Comparison of ENCODE assay signal across 12 mouse cellular contexts in the genomic region with DNA sequence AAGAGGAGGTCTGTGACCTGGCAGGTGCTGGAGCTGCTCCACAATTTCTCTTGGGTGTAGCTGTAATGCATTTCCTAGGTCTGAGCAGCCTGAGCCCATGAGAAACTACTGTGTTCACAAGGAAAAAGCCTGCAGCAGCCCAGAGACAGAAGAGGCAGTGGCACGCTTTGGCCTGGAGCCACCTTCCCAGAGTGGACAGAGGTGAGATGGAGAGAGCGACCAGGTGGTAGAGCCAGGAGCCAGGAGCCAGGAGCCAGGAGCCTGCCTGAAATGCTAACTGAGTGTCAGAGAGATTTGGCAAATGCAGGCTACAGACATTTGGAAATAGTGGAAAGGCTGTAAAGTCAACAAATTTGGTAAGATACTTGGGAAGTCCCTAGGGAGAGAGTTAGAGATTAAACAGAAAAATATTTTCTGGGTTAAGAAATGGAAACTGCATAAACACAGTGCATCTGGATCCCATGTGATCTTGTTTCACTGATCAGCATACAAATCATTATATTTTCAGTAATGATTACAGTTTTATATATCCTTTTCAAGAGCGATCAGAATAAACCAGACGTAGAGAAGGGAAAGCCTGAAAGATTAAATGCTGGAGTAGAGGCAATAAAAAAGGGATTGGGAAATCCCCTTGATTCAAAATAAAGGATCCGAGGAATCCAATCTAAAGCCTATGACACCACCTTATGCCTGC.
A peak's percentile ranks its signal among the peaks of the same experiment; 100 is the strongest.
DNase-seq lines count a peak whose midpoint lies in the region; ATAC-seq and TF ChIP-seq lines count a peak whose summit lies in the region.
"Had no signal": no experiment of that assay in that cellular context is flagged by ENCODE, and none has a peak within 500 bp of the region (broad histone marks: within the 10 kb centered on the region; RNA-seq: fewer than 3 reads in every experiment).

No protein-coding gene starts in this region.

- no peak overlapping the region for H3K4me2 ChIP-seq in hindbrain, postnatal 0 days (ENCODE audit: low read depth, low read length)
- no peak overlapping the region for H3K4me2 ChIP-seq in hindbrain, embryonic 14.5 days (replicated peaks)
- H3K4me2 ChIP-seq in forebrain, embryonic 12.5 days = no peak overlapping the region
- H3K4me2 ChIP-seq: intestine, embryonic 15.5 days; liver, embryonic 12.5 days; midbrain, embryonic 12.5 days had no signal

- WGBS in hindbrain, postnatal 0 days = 78% methylated on average over 5 of the region's 5 CpGs
- 81% methylated on average over 5 of the region's 5 CpGs for WGBS in hindbrain, embryonic 14.5 days
- 86% methylated on average over 5 of the region's 5 CpGs for WGBS in forebrain, embryonic 12.5 days

- no peaks in the 10 kb centered on the region for H3K4me1 ChIP-seq in hindbrain, postnatal 0 days (ENCODE audit: insufficient read depth, low read length)
- no peaks in the 10 kb centered on the region for H3K4me1 ChIP-seq in hindbrain, embryonic 14.5 days (replicated peaks; ENCODE audit: control insufficient read depth, insufficient read depth, low read length)
- H3K4me1 ChIP-seq in forebrain, embryonic 12.5 days = no peaks in the 10 kb centered on the region
- H3K4me1 ChIP-seq: intestine, embryonic 15.5 days; liver, embryonic 12.5 days; midbrain, embryonic 12.5 days had no signal

- H3K36me3 ChIP-seq in hindbrain, postnatal 0 days (ENCODE audit: insufficient read depth, low read length) = no peaks in the 10 kb centered on the region
- no peaks in the 10 kb centered on the region for H3K36me3 ChIP-seq in hindbrain, embryonic 14.5 days (replicated peaks; ENCODE audit: control insufficient read depth, insufficient read depth)
- H3K36me3 ChIP-seq in forebrain, embryonic 12.5 days (replicated peaks) = no peaks in the 10 kb centered on the region
- H3K36me3 ChIP-seq: intestine, embryonic 15.5 days; liver, embryonic 12.5 days; midbrain, embryonic 12.5 days had no signal

- TF ChIP-seq CTCF in hindbrain, postnatal 0 days (IDR thresholded peaks at IDR 0.05; ENCODE audit: low read depth) = no peak

- intact Hi-C loops in heart, postnatal 10 days (cut with DNase I) = no loop called here

- DNase-seq in adrenal gland, postnatal 14 days = peak; percentile 22
- DNase-seq in adrenal gland, adult 2 months = no peak
- peak; percentile 5 for DNase-seq in hindbrain, postnatal 0 days (ENCODE audit: low spot score)
- DNase-seq in hindbrain, embryonic 14.5 days (ENCODE audit: low spot score) = no peak
- peak; percentile 68 to 71 for DNase-seq in cerebellum, adult 18-20 months
- peak; percentile 4 to 6 for DNase-seq in heart, postnatal 10 days
- DNase-seq in urinary bladder, adult 18-20 months (ENCODE audit: low spot score in 2 of 2) = no peak

- H3K27ac ChIP-seq in hindbrain, postnatal 0 days = no peak overlapping the region
- H3K27ac ChIP-seq in hindbrain, embryonic 14.5 days = no peak overlapping the region
- no peak overlapping the region for H3K27ac ChIP-seq in forebrain, embryonic 12.5 days
- H3K27ac ChIP-seq: intestine, embryonic 15.5 days; left cerebral cortex, adult 2 months; liver, embryonic 12.5 days; midbrain, embryonic 12.5 days had no signal

- H3K4me3 ChIP-seq in hindbrain, postnatal 0 days (ENCODE audit: low read length) = no peak overlapping the region
- no peak overlapping the region for H3K4me3 ChIP-seq in hindbrain, embryonic 14.5 days (replicated peaks; ENCODE audit: low read length)
- H3K4me3 ChIP-seq in forebrain, embryonic 12.5 days (replicated peaks) = no peak overlapping the region
- H3K4me3 ChIP-seq: intestine, embryonic 15.5 days; left cerebral cortex, adult 2 months; liver, embryonic 12.5 days; midbrain, embryonic 12.5 days had no signal

- H3K9ac ChIP-seq in hindbrain, postnatal 0 days (replicated peaks; ENCODE audit: low read length) = no peak overlapping the region
- no peak overlapping the region for H3K9ac ChIP-seq in hindbrain, embryonic 14.5 days
- H3K9ac ChIP-seq in forebrain, embryonic 12.5 days = no peak overlapping the region
- H3K9ac ChIP-seq: intestine, embryonic 15.5 days; liver, embryonic 12.5 days; midbrain, embryonic 12.5 days had no signal

- H3K9me3 ChIP-seq in hindbrain, postnatal 0 days (ENCODE audit: low read length) = no peaks in the 10 kb centered on the region
- no peaks in the 10 kb centered on the region for H3K9me3 ChIP-seq in hindbrain, embryonic 14.5 days (ENCODE audit: control insufficient read depth, low read length)
- no peaks in the 10 kb centered on the region for H3K9me3 ChIP-seq in forebrain, embryonic 12.5 days
- H3K9me3 ChIP-seq: intestine, embryonic 15.5 days; liver, embryonic 12.5 days; midbrain, embryonic 12.5 days had no signal

- ATAC-seq in hindbrain, postnatal 0 days = no peak
- no peak for ATAC-seq in hindbrain, embryonic 14.5 days (ENCODE audit: low FRiP score)
- ATAC-seq in forebrain, embryonic 12.5 days (ENCODE audit: low FRiP score) = no peak
- ATAC-seq: intestine, embryonic 15.5 days; liver, embryonic 12.5 days had no signal

- no peaks in the 10 kb centered on the region for H3K27me3 ChIP-seq in hindbrain, postnatal 0 days (ENCODE audit: insufficient read depth, low read length)
- H3K27me3 ChIP-seq in hindbrain, embryonic 14.5 days (ENCODE audit: control insufficient read depth, insufficient read depth, low read length) = no peaks in the 10 kb centered on the region
- H3K27me3 ChIP-seq in forebrain, embryonic 12.5 days = no peaks in the 10 kb centered on the region
- H3K27me3 ChIP-seq: intestine, embryonic 15.5 days; liver, embryonic 12.5 days; midbrain, embryonic 12.5 days had no signal

Comparison
In these comparisons a context has a peak if more than half of its experiments do, and no peak if none do; other contexts are left out.
1. DNase-seq: peak in adrenal gland, postnatal 14 days (single experiment), hindbrain, postnatal 0 days (single experiment), cerebellum, adult 18-20 months (2 of 2) and heart, postnatal 10 days (2 of 2); none in adrenal gland, adult 2 months (single experiment), hindbrain, embryonic 14.5 days (single experiment) and urinary bladder, adult 18-20 months (0 of 2).